Comparison of ENCODE assay signal across 8 mouse cellular contexts in genomic region chr17:43802414-43802813, GRCm38 (mm10). TPM values are rescaled to one million over a fixed set of nuclear protein-coding genes. Genes with fewer than 3 reads are reported as not detected.
DNase-seq lines count a peak whose midpoint lies in the region; ATAC-seq lines count a peak whose summit lies in the region.

No protein-coding gene starts in this region.

- DNase-seq in cerebellum, adult 8-10 months = peak; percentile 40
- DNase-seq in cerebellum, postnatal 10 days = no peak
- DNase-seq in spleen, postnatal 4 days (ENCODE audit: low spot score in 2 of 2) = no peak
- no peak for DNase-seq in adrenal gland, postnatal 36 days
- DNase-seq in MN1 (ENCODE audit: low spot score) = no peak

- no peaks in the 10 kb centered on the region for H3K36me3 ChIP-seq in heart, embryonic 12.5 days
- no peaks in the 10 kb centered on the region for H3K36me3 ChIP-seq in kidney, embryonic 16.5 days (ENCODE audit: insufficient read depth, low read length)
- H3K36me3 ChIP-seq in midbrain, embryonic 16.5 days (ENCODE audit: control insufficient read depth, insufficient read depth, low read length) = no peaks in the 10 kb centered on the region

- ATAC-seq in heart, embryonic 12.5 days (ENCODE audit: insufficient number of reproducible peaks, low FRiP score) = no peak
- no peak for ATAC-seq in kidney, embryonic 16.5 days (ENCODE audit: low FRiP score, low TSS enrichment)
- ATAC-seq in midbrain, embryonic 16.5 days = no peak

- H3K9me3 ChIP-seq in heart, embryonic 12.5 days (replicated peaks) = no peaks in the 10 kb centered on the region
- no peaks in the 10 kb centered on the region for H3K9me3 ChIP-seq in kidney, embryonic 16.5 days (ENCODE audit: low read length)
- no peaks in the 10 kb centered on the region for H3K9me3 ChIP-seq in midbrain, embryonic 16.5 days (replicated peaks; ENCODE audit: control insufficient read depth, low read length, poor library complexity, severe bottlenecking)

- H3K9ac ChIP-seq in heart, embryonic 12.5 days = peak overlapping the region; percentile 84
- H3K9ac ChIP-seq in kidney, embryonic 16.5 days (replicated peaks; ENCODE audit: low read length) = no peak overlapping the region
- peak overlapping the region; percentile 94 for H3K9ac ChIP-seq in midbrain, embryonic 16.5 days (ENCODE audit: low read depth, low read length)

- H3K4me3 ChIP-seq in heart, embryonic 12.5 days = peak overlapping the region; percentile 74
- peak overlapping the region; percentile 66 for H3K4me3 ChIP-seq in kidney, embryonic 16.5 days (ENCODE audit: low read length)
- peak overlapping the region; percentile 75 for H3K4me3 ChIP-seq in midbrain, embryonic 16.5 days (ENCODE audit: low read depth, low read length)

- H3K4me1 ChIP-seq in heart, embryonic 12.5 days (replicated peaks) = peaks cover 21% of the 10 kb centered on the region
- peaks cover 10% of the 10 kb centered on the region; the same call in 1 of the 2 replicates for H3K4me1 ChIP-seq in kidney, embryonic 16.5 days (ENCODE audit: insufficient read depth, low read length)
- peaks cover 8% of the 10 kb centered on the region; the same call in 1 of the 2 replicates for H3K4me1 ChIP-seq in midbrain, embryonic 16.5 days (ENCODE audit: control insufficient read depth, insufficient read depth, low read length)

- H3K27me3 ChIP-seq in heart, embryonic 12.5 days (replicated peaks) = 0 out of 2 replicates have a peak, but pooled peaks cover 11% of the 10 kb centered on the region
- H3K27me3 ChIP-seq in kidney, embryonic 16.5 days (ENCODE audit: insufficient read depth, low read length) = peaks cover 5% of the 10 kb centered on the region; the same call in 1 of the 2 replicates
- H3K27me3 ChIP-seq in midbrain, embryonic 16.5 days (ENCODE audit: control insufficient read depth, insufficient read depth, low read depth, low read length) = no peaks in the 10 kb centered on the region

- 36% methylated on average over 11 of the region's 11 CpGs for WGBS in heart, embryonic 12.5 days
- WGBS in kidney, embryonic 16.5 days = 45% methylated on average over 11 of the region's 11 CpGs
- WGBS in midbrain, embryonic 16.5 days = 62% methylated on average over 11 of the region's 11 CpGs

- peak overlapping the region; percentile 82 for H3K4me2 ChIP-seq in heart, embryonic 12.5 days
- peak overlapping the region; percentile 97 for H3K4me2 ChIP-seq in kidney, embryonic 16.5 days (replicated peaks; ENCODE audit: low read depth, low read length)
- peak overlapping the region; percentile 83 for H3K4me2 ChIP-seq in midbrain, embryonic 16.5 days (ENCODE audit: low read length)

- H3K27ac ChIP-seq in heart, embryonic 12.5 days (ENCODE audit: poor library complexity, severe bottlenecking) = peak overlapping the region; percentile 78
- H3K27ac ChIP-seq in kidney, embryonic 16.5 days (ENCODE audit: low read length) = no peak overlapping the region
- no peak overlapping the region for H3K27ac ChIP-seq in midbrain, embryonic 16.5 days (ENCODE audit: low read length)

RNA-seq across cellular contexts. Expression of gene Rcan2, which starts 1.3 kb away (rescaled TPM):
- polyA plus RNA-seq in heart, embryonic 12.5 days (2016; fragmentation: Nextera tagmentation; extraction: Ambion mirVana) = 44.1 and 44.3 TPM in 2 replicates
- 7.2 and 8.0 TPM in 2 replicates for polyA plus RNA-seq in kidney, embryonic 16.5 days (2015; fragmentation: Nextera tagmentation; extraction: Ambion mirVana)
- 126 and 133 TPM in 2 replicates for polyA plus RNA-seq in midbrain, embryonic 16.5 days (2015; fragmentation: Nextera tagmentation; extraction: Ambion mirVana)
- total RNA-seq in adrenal gland, postnatal 36 days (2021) = 1 to 10 TPM; 3.8 to 4.0 TPM
